Mouse (Mus musculus): ENCODE data around the gene Aox3.

Gene Aox3

DNA sequence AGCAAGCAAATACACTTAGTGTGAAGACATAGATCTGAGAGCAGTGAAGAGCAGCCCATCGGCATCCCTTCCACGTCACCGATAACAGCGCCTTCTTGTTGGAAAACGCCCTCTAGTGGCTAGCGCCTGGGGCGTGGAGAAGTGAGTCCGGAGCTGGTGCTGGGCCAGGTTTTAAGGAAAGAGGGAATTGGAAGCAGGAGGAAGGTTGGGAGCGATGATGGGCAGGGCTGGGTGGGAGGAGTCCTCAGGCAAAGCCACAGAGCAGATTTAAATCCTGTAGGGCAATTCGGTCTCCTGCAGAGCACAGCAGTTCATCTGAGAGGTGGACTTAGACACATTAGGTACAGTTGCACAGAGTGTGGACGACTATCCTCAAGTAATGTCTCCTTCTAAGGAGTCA, at the start of gene Aox3:
Gene Aox3 (plus strand): TSS at position 251 of the 400 bp plus-strand sequence.
- DNase-seq (ENCODE audit: low spot score): peak; percentile 63

DNA sequence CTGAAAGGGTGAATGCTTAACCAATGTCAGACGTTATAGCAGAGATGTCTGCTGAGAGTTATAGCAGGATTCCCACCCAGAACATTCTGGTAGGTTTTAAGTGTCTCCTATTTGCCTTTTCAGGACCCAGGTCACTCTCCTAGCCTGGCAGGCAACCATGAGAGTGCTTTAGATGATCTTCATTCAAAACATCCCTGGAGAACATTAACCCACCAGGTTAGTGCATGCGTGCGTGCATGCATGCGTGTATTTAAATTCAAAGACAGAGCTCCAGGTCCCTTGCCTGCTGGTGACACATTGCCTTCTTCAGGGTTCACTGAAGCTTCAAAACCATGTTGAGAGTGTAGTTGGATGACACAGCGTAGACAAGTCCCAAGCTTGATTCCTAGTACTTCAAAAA, 47.8 kb upstream of the Aox3 start:
- no peak for DNase-seq (ENCODE audit: low spot score)

GRCm38 (mm10) chr1:58065606-58066005, 47.3 kb upstream of the Aox3 start:
- no peak for DNase-seq (ENCODE audit: low spot score)

- DNase-seq (ENCODE audit: low spot score): no peak
Observed at GRCm38 (mm10) chr1:58069181-58069580, 43.7 kb upstream of the Aox3 start.

DNA sequence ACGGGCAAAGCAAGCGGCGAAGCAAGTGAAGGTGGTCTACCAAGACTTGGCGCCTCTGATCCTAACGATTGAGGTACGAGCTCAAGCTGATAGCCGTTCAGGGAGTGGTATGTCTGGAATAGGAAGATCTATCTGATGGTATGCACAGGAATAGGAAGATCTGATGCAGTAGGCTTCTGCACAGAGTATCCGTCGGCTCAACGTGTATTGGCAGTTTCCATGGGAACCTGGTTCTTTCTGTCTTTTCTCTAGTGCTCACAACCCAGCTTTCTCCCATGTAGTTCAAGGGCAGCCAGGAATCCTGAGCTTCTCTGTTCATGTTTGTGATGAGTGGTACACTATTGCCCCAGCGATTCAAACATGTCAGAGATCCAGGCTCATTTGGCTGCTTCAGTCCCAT, 42.8 kb upstream of the Aox3 start:
- DNase-seq (ENCODE audit: low spot score): no peak

DNA sequence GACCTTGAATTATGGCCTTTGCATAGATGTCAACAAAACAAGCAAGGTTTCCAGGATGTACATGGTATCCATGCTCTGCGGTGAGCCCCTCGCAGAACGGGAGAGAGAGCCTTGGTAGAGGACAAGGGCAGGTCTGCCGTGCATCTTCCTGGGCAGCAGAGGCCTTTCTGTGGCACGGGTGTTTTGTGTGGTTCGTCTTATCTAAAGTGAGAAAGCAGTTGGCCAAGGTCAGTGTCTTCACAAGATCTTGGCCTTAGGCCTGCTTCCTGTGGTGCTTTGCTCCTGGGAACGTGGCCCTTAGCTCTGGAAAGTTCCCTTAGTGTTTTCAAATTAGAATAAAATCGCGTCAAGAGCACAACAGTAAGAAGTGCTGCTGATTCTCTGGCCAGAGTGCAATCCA, 41.9 kb upstream of the Aox3 start:
- peak; percentile 24 for DNase-seq (ENCODE audit: low spot score)

DNA sequence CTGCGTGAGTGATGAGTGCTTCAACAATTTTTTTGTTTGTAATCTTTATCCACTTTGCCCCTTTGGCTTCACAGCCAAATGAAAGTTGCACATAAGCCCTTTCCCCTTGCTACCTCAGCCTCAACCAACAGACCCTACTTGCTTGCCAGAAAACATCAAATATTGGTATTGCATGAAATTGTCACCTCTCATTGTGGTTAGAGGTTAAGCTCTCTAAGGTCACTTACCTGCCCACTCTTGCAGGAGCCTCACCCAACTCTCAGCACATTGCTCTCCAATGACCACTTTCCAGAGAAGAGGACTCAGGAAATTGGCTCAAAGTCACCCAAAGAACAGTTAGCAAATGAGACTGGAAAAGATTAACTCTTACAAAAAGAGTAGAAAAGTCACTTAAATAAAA, 41.4 kb upstream of the Aox3 start:
- no peak for DNase-seq (ENCODE audit: low spot score)

- no peak for DNase-seq (ENCODE audit: low spot score)
Observed at GRCm38 (mm10) chr1:58072416-58072815, 40.5 kb upstream of the Aox3 start.

- DNase-seq (ENCODE audit: low spot score): no peak
Observed at GRCm38 (mm10) chr1:58072991-58073730, 39.8 kb upstream of the Aox3 start.

DNA sequence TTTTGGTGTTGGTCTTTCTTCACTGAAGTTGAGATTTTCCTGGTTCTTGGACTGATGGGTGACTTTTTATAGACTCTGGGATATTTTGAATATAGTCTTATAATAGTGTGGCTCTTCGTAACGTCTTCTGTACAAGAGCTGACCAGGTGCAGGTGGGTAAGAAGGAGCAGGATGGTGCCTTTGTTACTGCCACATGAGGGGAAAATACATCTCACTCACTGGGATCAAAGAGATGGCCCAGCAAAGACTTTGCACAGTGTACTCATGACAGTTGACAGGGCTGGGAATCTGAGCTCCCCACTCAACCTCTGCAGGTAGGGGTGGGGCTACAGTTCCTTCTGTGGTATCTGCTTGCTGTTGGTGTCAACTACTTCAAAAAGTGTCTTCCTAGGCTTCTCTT, 38.7 kb upstream of the Aox3 start:
- DNase-seq (ENCODE audit: low spot score): no peak

- DNase-seq (ENCODE audit: low spot score): no peak
Observed at GRCm38 (mm10) chr1:58077882-58078281, 35.0 kb upstream of the Aox3 start.

GRCm38 (mm10) chr1:58078390-58078789, 34.5 kb upstream of the Aox3 start:
- DNase-seq (ENCODE audit: low spot score): no peak

- DNase-seq (ENCODE audit: low spot score): no peak
Observed at GRCm38 (mm10) chr1:58079689-58080088, 33.2 kb upstream of the Aox3 start.

DNA sequence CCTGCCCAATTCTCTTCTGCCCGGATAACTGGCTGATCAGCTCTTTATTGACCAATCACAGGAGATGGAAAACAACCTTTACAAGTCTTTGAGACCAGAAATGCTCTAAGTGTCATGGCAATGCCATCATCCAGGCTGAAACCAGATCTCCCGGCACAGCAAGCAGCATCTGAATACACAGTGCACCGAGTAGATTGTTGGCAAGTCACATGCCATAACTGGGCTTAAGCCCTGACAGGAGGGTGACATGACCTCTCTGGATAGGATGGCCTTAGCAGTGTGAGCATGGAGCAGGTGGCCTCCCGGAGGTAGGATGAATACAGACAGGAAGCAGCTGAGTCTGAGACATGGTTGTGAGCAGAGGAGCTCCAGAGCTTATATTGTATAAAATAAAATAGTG, 32.5 kb upstream of the Aox3 start:
- DNase-seq (ENCODE audit: low spot score): no peak

DNA sequence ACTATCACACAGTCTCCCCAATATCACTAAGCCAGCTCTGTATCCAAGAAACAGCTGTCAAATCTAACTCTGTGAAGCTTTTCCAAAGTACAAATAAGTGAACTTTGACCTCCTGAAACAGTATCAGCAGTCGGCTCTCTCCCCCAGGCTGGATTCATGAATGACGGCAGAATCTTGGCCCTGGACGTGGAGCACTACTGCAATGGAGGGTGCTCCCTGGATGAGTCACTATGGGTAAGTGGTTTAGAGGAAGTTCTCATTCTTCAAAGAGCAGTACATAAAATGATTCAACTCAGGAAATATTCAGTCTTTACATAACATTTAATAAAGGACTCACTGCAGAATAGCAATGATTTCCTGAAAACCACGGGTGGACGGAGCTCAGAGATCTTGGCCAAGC, 31.6 kb upstream of the Aox3 start:
- DNase-seq (ENCODE audit: low spot score): no peak

GRCm38 (mm10) chr1:58089316-58089715, 23.6 kb upstream of the Aox3 start:
- DNase-seq (ENCODE audit: low spot score): peak; percentile 49

DNA sequence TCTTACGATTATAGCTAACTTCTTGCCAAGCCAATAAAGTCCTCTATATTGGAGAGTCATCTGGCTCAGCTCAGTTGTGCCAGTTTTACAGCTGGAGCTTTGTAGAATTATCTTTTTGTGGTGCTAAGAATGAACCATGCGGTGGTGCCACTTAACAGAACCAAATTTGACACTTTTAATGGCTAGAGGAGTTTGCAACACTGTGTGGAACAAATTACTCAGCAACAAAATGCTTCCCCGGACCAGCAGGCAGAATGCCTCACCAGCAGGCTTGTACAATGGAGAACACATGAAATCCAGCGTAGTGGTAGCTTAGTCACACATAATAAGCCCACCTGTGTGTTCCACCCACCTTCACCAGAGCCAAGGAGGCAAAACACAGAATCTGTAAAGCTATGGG, 22.7 kb upstream of the Aox3 start:
- no peak for DNase-seq (ENCODE audit: low spot score)

- no peak for DNase-seq (ENCODE audit: low spot score)
Observed at GRCm38 (mm10) chr1:58091213-58091612, 21.7 kb upstream of the Aox3 start.

GRCm38 (mm10) chr1:58091992-58092560, 20.9 kb upstream of the Aox3 start:
- no peak for DNase-seq (ENCODE audit: low spot score)

GRCm38 (mm10) chr1:58097338-58097737, 15.6 kb upstream of the Aox3 start:
- no peak for DNase-seq (ENCODE audit: low spot score)

DNA sequence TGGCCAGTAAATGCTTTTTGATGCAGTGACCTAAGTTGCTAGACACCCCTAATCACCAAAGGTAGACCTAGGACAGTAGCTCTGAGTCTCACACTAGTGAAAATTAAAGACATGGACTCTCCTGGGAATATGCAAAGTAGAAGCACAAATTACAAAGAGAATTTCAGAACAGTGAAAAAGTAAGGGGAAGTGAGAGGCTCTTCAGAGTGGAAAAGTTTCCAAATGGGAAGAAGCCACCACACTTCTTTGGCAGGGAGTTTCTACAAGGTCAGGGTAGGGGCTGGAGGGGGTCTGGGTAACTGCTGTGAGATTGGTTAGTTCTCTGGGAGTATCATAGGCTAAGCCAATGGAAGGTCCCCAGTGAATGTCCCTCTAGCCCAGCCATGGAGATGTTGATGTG, 13.8 kb upstream of the Aox3 start:
- no peak for DNase-seq (ENCODE audit: low spot score)

DNA sequence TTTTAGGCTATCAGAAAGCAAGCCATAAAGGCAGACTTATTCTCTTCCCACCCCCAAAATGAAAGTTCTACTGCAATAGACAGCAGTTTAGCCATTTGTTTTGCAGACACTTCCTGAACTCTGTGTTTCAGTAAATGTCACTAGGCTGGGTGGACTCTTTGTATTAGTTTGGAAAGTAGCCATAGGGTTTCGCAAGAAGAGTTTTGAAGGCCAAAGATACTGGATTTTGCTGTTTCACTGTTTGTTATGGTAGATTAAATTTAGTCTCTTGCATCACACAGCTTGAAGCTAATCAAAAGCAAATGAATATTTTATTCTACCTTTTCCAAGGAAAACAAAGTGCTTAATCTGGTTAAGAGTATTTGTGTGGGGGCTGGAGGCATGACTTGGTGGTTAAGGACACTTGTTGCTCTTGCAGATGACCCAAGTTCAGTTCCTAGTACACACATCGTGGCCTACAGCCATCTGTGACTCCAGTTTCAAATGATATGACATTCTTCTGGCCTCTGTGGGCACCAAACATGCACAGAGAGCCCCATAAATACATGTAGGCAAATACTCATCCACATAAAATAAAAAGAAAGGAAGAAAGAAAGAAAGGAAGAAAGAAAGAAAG, 11.3 kb upstream of the Aox3 start:
- DNase-seq (ENCODE audit: low spot score): no peak

- DNase-seq (ENCODE audit: low spot score): no peak
Observed at GRCm38 (mm10) chr1:58102494-58102893, 10.4 kb upstream of the Aox3 start.

DNA sequence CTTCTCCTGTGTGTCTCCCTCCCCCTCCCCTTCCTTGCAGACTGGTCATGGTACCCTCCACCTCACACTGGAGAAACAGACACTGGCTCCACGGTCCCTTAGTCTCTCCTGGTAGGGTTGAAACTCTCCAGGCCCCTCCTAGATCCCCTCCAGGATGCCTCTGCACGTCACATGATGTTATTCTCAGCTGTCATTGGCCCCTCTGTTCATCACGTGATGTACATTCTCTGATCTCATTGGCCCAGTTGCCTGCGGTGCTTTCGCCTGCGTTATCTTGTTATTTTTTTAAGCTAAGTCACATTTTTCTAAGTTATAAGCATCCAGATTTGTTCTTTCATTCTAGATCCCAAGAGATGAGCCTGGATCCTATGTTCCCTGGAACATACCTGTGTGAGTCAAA, 7.2 kb upstream of the Aox3 start:
- DNase-seq (ENCODE audit: low spot score): peak; percentile 64
